Mouse (Mus musculus) layer of hippocampus, postnatal 10 days (tissue): ENCODE measurements at regions not wholly inside any gene's neighbourhood (a gene's known extent, or its start where the extent isn't known, plus 50 kb on each side); places are given as distances from the start of the nearest gene placed in this dataset.

ENCODE experiments used
- DNase-seq, 2 experiments: peaks; one replicate each; pipeline ENCODE4 v3.0.0; 2021; ENCODE audit warnings: low spot score in 2 of 2

- no peak for DNase-seq
These were observed 339.4 kb upstream of the Marcks start for GRCm38 (mm10) chr10:37478108-37478507.

GRCm38 (mm10) chr10:37473086-37473485, 334.4 kb upstream of the Marcks start:
- no peak for DNase-seq

- DNase-seq = no peak
These were observed 318.7 kb upstream of the Marcks start for GRCm38 (mm10) chr10:37457384-37457783.

GRCm38 (mm10) chr10:37449894-37450293, 311.2 kb upstream of the Marcks start:
- DNase-seq = no peak

GRCm38 (mm10) chr10:37447333-37448204, 308.8 kb upstream of the Marcks start:
- no peak for DNase-seq

- DNase-seq = no peak
These were observed 301.3 kb upstream of the Marcks start for GRCm38 (mm10) chr10:37439863-37440613.

GRCm38 (mm10) chr10:37438312-37438711, 299.6 kb upstream of the Marcks start:
- DNase-seq = no peak

- DNase-seq = no peak
These were observed 298.1 kb upstream of the Marcks start for GRCm38 (mm10) chr10:37436849-37437248.

GRCm38 (mm10) chr10:37434229-37434628, 295.5 kb upstream of the Marcks start:
- DNase-seq = no peak

- DNase-seq = no peak
These were observed 284.3 kb upstream of the Marcks start for GRCm38 (mm10) chr10:37423047-37423446.

GRCm38 (mm10) chr10:37422612-37423011, 283.9 kb upstream of the Marcks start:
- DNase-seq = no peak

- no peak for DNase-seq
These were observed 277.6 kb upstream of the Marcks start for GRCm38 (mm10) chr10:37416321-37416720.

- DNase-seq = no peak
These were observed 273.7 kb upstream of the Marcks start for GRCm38 (mm10) chr10:37412401-37412800.

- no peak for DNase-seq
These were observed 271.0 kb upstream of the Marcks start for GRCm38 (mm10) chr10:37409749-37410148.

- DNase-seq = no peak
These were observed 268.8 kb upstream of the Marcks start for GRCm38 (mm10) chr10:37407487-37407886.

GRCm38 (mm10) chr10:37404933-37405332, 266.2 kb upstream of the Marcks start:
- DNase-seq = no peak

GRCm38 (mm10) chr10:37404407-37404806, 265.7 kb upstream of the Marcks start:
- DNase-seq = no peak

- DNase-seq = no peak
These were observed 263.7 kb upstream of the Marcks start for GRCm38 (mm10) chr10:37402376-37402775.

- DNase-seq = no peak
These were observed 262.3 kb upstream of the Marcks start for GRCm38 (mm10) chr10:37400991-37401390.

GRCm38 (mm10) chr10:37400379-37400778, 261.7 kb upstream of the Marcks start:
- no peak for DNase-seq

GRCm38 (mm10) chr10:37397271-37397991, 258.7 kb upstream of the Marcks start:
- DNase-seq = peak; percentile 31 to 44

GRCm38 (mm10) chr10:37390011-37390410, 251.3 kb upstream of the Marcks start:
- DNase-seq = no peak
